Mouse (Mus musculus): ENCODE data around the gene Entpd5. TPM values are rescaled to one million over a fixed set of nuclear protein-coding genes. Genes with fewer than 3 reads are reported as not detected.

Entpd5 gene
- 2.0 and 8.9 TPM in 2 replicates for polyA plus RNA-seq (2012; ENCODE audit: low replicate concordance)

GRCm38 (mm10) chr12:84408819-84409507 lies at the start of gene Entpd5, which contains the start of gene Bbof1:
Entpd5 (minus strand) TSS chr12:84409029.
Bbof1 (plus strand) TSS chr12:84409071.

DNA sequence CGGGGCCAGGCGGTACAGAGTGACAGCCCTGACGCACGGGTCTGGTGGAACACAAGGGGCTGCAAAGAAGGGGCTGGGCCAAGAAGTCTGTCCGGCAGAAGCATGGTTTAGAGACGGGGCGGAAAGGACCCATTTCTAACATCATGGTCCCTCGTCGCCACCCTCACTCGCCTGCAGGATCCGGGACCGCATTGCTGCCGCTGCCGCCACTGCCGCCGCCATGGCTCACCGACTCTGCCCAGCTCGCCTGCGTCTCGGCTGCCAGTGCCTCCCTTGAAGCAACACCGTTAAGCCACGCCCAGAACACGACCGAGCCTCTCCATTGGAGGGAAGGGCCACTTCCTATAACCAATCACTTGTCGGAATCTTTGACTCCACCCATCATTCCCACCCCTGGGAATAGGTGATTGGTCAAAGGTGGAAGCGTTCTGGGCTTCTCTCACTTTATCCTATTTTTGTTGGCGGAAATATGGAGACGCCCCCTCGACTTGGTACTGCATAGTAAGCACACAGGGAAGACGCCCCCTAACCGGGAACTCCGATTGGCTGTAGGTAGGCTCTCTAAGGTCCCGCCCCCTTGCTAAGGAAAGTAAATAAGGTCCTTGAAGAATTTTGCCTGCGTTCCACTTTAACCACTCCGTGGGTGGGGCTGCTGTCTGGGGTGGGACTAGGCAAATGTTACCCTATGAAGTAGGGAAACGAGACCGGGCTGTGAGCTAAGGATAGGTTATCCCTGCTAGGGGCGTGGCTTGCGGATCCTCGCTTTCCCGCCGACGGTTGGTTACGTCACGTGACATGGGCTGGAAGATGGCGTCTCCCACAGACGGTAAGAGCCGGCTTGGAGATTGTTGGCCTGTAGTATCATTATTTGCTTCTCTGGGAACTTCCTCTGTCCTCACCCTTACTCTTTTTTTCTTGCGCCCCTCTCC lies 42.2 kb upstream of the Entpd5 start, which contains the start of the genes Aldh6a1 and Lin52:
Aldh6a1 (minus strand) TSS at position 287 of the 929 bp plus-strand sequence.
Lin52 (plus strand) TSS at position 705 of the 929 bp plus-strand sequence.

DNA sequence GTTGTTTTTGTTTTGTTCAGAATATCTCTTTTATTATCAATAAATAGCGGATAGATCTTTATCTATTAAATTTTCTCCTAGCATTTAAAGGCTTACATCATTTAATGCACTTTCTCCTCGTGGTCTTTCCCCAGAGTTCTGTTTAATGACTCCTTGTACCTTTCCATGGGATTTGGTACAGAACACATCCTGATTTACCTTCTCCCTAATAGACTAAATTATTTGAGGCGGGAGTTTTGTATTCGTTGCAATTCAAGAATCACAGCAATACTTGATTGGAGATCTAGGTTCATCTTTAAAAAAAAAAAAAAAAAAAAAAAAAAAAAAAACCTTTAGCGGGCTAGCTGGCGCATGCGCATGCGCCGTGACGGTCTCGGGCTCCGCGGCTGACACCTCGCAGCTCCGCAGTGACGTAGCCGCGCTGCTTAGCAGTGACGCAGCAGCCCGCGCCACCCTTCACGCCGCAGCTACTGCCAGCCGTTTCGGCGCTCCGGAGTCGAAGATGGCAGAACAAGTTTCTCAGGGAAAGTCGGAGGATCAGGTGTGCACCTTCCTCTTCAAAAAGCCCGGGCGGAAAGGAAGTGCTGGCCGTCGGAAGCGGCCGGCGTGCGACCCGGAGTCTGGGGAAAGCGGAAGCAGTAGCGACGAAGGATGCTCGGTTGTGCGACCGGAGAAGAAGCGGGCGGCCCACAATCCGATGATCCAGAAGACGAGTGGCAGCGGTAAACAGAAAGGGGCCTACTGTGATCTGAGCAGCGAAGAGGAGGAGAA lies 8.2 kb upstream of the Entpd5 start, which contains the start of gene Rnf113a2:
Rnf113a2 (plus strand) TSS at position 363 of the 771 bp plus-strand sequence.

DNA sequence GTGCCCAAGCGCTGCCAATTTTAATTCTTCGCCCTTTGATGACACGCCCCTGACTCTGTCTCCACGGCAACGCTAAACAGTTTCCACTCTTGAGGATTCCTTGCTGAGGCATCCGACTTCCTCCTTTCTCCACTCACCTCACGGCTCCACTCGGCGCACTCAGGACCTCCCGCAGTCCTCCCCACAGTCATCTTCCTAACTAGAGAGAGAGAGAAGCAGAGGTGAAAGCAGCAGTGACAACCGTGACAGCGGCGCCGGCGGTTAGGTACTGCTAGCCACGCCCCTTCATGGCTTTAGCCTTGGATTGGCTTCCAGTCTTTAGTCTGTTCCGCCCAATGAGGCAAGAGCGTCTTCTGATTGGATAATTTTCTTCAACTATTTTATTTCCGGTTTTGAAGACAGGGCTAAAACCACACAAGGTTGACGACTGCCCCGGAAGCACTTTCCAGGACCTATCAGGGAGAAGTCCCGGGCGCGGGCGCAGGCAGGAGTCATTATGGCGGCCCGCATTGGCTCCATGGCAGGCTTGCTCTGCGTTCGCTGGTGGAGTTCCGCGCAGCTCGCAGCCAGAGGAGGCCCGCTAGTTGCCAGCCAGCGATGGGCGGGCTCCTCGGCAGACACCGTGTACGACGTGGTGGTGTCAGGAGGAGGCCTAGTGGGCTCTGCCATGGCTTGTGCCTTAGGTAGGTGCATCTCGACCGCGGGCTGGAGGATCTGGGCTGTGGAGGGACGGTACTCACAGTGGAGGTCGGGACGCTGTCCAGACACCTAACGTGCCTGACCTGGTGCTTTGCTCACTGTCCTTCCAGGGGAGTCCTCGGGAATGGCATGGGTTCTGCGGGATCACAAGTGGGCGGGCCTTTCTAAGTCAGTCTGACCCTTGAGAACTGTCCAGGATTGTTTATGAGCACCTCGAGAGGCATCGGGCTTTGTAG lies 47.0 kb downstream of the Entpd5 start, which contains the start of the genes Coq6 and Fam161b:
Coq6 (plus strand) TSS at position 103 of the 935 bp plus-strand sequence.
Fam161b (minus strand) TSS at position 279 of the 935 bp plus-strand sequence.

Other genes with a start within 250 kb of the Entpd5 start
- 141 and 153 TPM in 2 replicates for gene Elmsan1, start 190.1 kb downstream of the Entpd5 start, polyA plus RNA-seq (2012; ENCODE audit: low replicate concordance)
- 1.1 and 2.6 TPM in 2 replicates for gene Ptgr2, start 123.8 kb downstream of the Entpd5 start, polyA plus RNA-seq (2012; ENCODE audit: low replicate concordance)
- 2.6 and 2.8 TPM in 2 replicates for gene Zfp410, start 92.2 kb downstream of the Entpd5 start, polyA plus RNA-seq (2012; ENCODE audit: low replicate concordance)
- gene Coq6, start 47.4 kb downstream of the Entpd5 start, polyA plus RNA-seq (2012; ENCODE audit: low replicate concordance), result 5.9 and 8.2 TPM in 2 replicates
- gene Fam161b, start 47.2 kb downstream of the Entpd5 start, polyA plus RNA-seq (2012; ENCODE audit: low replicate concordance), result 0.23 and 0.38 TPM in 2 replicates
- 0.14 and 0.25 TPM in 2 replicates for gene Bbof1, start within 50 bp of the Entpd5 start, polyA plus RNA-seq (2012; ENCODE audit: low replicate concordance)
- 18.0 and 29.7 TPM in 2 replicates for gene Rnf113a2, start 8.2 kb upstream of the Entpd5 start, polyA plus RNA-seq (2012; ENCODE audit: low replicate concordance)
- gene Aldh6a1, start 42.0 kb upstream of the Entpd5 start, polyA plus RNA-seq (2012; ENCODE audit: low replicate concordance), result 2.4 and 4.5 TPM in 2 replicates
- 0.71 and 1.4 TPM in 2 replicates for gene Lin52, start 42.4 kb upstream of the Entpd5 start, polyA plus RNA-seq (2012; ENCODE audit: low replicate concordance)
- not detected in 2 replicates for gene Vsx2, start 160.7 kb upstream of the Entpd5 start, polyA plus RNA-seq (2012; ENCODE audit: low replicate concordance)
- 4.1 and 7.4 TPM in 2 replicates for gene Abcd4, start 208.4 kb upstream of the Entpd5 start, polyA plus RNA-seq (2012; ENCODE audit: low replicate concordance)
- not detected in 2 replicates for gene Vrtn, start 232.0 kb upstream of the Entpd5 start, polyA plus RNA-seq (2012; ENCODE audit: low replicate concordance)

Measured in hematopoietic multipotent progenitor cell, adult 10-12 weeks (in vitro differentiated cells).